Mouse (Mus musculus): ENCODE data around the gene Kcnd3. TPM values are rescaled to one million over a fixed set of nuclear protein-coding genes. Genes with fewer than 3 reads are reported as not detected.

Gene Kcnd3
- polyA plus RNA-seq, 1 experiment = not detected

DNA sequence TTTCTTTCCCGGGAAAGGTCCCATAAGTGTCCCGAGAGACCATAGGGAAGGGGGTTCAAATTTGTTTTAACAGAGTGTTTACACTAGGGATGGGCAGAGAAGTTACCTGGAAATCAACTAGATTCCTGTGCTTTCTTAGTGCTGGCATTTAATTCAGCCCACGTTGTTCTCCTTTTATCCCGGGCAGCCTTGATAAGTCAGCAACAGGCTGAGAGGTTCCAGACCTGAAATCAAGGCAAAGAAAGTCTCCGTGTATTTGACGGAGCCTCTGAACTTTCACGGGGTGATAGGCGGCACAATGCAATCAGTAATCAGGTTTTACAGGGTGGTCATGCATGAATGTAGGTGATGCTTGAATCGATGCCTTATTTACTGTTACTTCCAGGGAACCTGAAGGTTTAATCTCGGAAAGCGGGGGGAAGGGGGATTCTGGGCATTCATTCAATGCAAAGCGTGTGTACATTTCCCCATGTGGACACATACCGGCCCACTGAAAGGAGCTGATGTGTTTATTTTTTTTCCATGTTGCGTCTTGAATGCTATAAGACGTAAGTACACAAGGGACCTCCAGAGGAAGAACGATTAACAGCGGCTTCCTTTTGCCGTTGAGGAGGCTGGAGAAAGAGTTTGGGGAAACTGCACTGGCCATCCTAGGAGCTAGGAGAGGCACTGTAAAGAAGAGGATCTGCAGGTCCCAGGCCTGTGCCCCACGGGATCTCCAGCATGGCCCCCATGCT is 1.3 kb downstream of the Kcnd3 start:
- no peak overlapping the region for H3K27ac ChIP-seq (ENCODE audit: insufficient read depth, low read depth, low read length)
- H3K4me1 ChIP-seq (ENCODE audit: control insufficient read depth, insufficient read depth, low read length) = no peaks in the 10 kb centered on the region
- TF ChIP-seq POLR2A (IDR thresholded peaks at IDR 0.05; ENCODE audit: borderline replicate concordance, low read depth, low read length) (no peak), CTCF (IDR thresholded peaks at IDR 0.05; ENCODE audit: low read depth, low read length) (no peak)
- no peak overlapping the region for H3K4me3 ChIP-seq (ENCODE audit: insufficient read depth, low read length)

DNA sequence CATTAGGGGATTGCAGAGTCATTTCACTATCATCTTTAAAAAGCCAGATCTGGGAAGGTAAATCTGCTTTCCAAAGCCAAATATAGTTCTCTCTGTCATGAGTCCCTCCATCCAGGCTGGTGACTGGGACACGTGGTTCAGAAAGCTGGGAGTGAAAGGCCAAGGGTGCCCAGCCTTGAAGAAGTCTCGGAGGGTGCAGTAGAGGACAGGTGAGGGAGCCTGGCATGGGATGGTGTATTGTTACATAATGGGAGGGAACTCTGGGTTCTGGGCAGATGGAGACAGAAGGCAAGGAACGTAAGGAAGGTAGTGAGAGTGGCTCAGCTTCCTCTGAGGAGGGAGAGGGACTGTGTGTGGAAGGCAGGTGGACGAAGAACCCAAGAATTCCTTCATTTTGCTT is 5.5 kb downstream of the Kcnd3 start:
- no peak overlapping the region for H3K4me3 ChIP-seq (ENCODE audit: insufficient read depth, low read length)
- no peaks in the 10 kb centered on the region for H3K4me1 ChIP-seq (ENCODE audit: control insufficient read depth, insufficient read depth, low read length)
- no peak overlapping the region for H3K27ac ChIP-seq (ENCODE audit: insufficient read depth, low read depth, low read length)
- TF ChIP-seq CTCF (IDR thresholded peaks at IDR 0.05; ENCODE audit: low read depth, low read length) (no peak), POLR2A (IDR thresholded peaks at IDR 0.05; ENCODE audit: borderline replicate concordance, low read depth, low read length) (no peak)

DNA sequence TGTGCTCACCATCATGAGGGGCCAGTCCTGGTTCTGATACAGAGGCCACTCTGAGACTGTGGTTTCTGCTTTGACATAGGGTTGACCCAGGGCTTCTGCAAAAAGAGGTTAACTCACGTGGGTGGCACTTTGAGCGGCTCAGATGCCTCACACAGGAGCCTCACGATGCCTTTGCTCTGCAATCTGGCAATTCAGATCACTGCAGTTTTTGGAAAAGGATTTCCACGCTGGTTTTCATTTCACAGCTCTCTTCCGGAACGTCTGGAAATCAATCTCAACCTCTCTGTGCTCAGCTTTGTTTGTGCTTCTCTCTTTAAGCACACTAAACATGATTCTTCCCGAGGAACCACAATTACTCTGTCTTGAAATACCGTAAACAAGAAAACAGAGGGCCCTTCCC is 14.4 kb downstream of the Kcnd3 start:
- Histone ChIP-seq H3K4me3 (ENCODE audit: insufficient read depth, low read length) (no peak overlapping the region), H3K27ac (ENCODE audit: insufficient read depth, low read depth, low read length) (no peak overlapping the region), H3K4me1 (ENCODE audit: control insufficient read depth, insufficient read depth, low read length) (no peaks in the 10 kb centered on the region)
- no peak for TF ChIP-seq CTCF (IDR thresholded peaks at IDR 0.05; ENCODE audit: low read depth, low read length)
- TF ChIP-seq POLR2A (IDR thresholded peaks at IDR 0.05; ENCODE audit: borderline replicate concordance, low read depth, low read length) = no peak

DNA sequence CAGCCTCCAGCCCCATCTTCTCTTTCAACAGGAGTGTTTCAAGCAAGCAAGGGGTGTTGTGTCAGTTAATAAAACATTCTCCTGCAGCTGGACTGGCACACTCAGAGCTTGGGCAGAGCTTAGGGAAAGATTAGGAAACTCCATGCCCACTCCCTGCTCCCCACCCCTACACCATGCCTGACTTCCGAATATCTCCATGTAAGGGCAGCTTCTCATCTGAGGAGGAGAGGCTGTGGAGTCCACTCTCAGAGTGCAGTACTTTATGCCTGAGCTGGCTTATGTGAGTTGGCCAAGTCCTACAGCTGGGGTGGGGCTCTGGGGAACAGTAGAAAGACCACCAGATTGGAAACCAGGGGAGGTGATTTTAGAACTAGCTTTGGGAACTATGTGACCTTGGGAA is 20.4 kb downstream of the Kcnd3 start:
- H3K4me3 ChIP-seq (ENCODE audit: insufficient read depth, low read length) = no peak overlapping the region

DNA sequence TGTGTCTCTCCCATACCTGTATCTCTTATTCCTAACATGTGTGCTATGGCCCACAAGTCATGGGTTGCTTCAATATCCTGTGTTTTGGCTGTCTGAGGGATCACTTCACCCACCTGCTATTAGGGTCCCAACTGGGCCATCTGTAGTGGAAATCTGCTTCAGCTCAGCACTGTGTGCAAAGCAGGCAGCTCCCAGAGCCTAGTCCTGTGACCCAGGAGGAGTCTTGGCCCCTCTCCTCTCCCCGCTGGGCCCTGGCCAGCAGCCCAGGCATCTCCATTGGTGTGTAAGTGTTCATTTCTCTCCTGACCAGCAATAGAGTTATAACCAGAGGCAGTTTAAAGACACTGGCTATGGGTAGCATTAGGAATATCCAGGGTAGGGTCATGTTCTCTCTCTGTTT is 24.3 kb downstream of the Kcnd3 start:
- Histone ChIP-seq H3K4me3 (ENCODE audit: insufficient read depth, low read length) (no peak overlapping the region), H3K4me1 (ENCODE audit: control insufficient read depth, insufficient read depth, low read length) (no peaks in the 10 kb centered on the region), H3K27ac (ENCODE audit: insufficient read depth, low read depth, low read length) (no peak overlapping the region)
- no peak for TF ChIP-seq CTCF (IDR thresholded peaks at IDR 0.05; ENCODE audit: low read depth, low read length)
- no peak for TF ChIP-seq POLR2A (IDR thresholded peaks at IDR 0.05; ENCODE audit: borderline replicate concordance, low read depth, low read length)

More for the DNA sequence above, 20.4 kb downstream of the Kcnd3 start:
- Histone ChIP-seq H3K4me1 (ENCODE audit: control insufficient read depth, insufficient read depth, low read length) (no peaks in the 10 kb centered on the region), H3K27ac (ENCODE audit: insufficient read depth, low read depth, low read length) (no peak overlapping the region)
- TF ChIP-seq POLR2A (IDR thresholded peaks at IDR 0.05; ENCODE audit: borderline replicate concordance, low read depth, low read length) (no peak), CTCF (IDR thresholded peaks at IDR 0.05; ENCODE audit: low read depth, low read length) (no peak)

DNA sequence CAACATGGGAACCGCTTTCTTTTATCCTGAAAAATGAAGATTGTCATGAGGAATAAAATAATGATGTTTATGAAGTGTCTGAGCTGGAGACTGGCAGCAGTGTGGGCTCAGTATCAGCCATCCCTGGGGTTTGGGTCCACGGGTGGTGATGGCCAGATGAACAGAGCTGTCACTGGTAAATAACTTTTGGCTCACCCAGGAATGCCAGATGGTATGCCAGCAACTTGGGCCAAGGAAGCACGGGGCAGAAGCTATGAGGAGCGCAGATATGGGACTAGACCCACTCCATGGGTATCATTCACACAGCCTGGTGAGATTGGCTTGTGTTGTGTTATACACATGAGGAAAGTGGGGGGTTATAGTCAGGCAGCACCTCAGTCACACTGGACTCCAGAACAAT is 26.7 kb downstream of the Kcnd3 start:
- Histone ChIP-seq H3K4me3 (ENCODE audit: insufficient read depth, low read length) (no peak overlapping the region), H3K4me1 (ENCODE audit: control insufficient read depth, insufficient read depth, low read length) (no peaks in the 10 kb centered on the region), H3K27ac (ENCODE audit: insufficient read depth, low read depth, low read length) (no peak overlapping the region)
- TF ChIP-seq POLR2A (IDR thresholded peaks at IDR 0.05; ENCODE audit: borderline replicate concordance, low read depth, low read length) (no peak), CTCF (IDR thresholded peaks at IDR 0.05; ENCODE audit: low read depth, low read length) (no peak)

DNA sequence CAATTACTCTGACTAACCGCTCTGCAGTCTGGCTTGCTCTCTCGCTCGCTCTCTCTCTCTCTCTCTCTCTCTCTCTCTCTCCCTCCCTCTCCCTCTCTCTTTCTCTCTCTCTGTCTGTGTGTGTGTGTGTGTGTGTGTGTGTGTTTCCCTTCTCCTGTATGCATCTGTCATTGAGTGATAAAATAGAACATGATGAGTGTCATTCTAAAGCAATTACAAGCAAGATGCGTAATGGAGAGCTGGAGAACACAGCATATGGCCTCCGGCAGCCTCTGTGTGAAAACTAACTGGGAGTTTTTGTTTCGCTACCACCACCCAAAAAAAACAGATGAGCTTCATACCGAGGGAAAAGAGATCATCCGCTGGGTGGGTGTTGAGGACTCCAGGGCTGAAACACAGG is 29.3 kb downstream of the Kcnd3 start:
- Histone ChIP-seq H3K27ac (ENCODE audit: insufficient read depth, low read depth, low read length) (no peak overlapping the region), H3K4me3 (ENCODE audit: insufficient read depth, low read length) (no peak overlapping the region), H3K4me1 (ENCODE audit: control insufficient read depth, insufficient read depth, low read length) (no peaks in the 10 kb centered on the region)
- TF ChIP-seq POLR2A (IDR thresholded peaks at IDR 0.05; ENCODE audit: borderline replicate concordance, low read depth, low read length) = no peak
- TF ChIP-seq CTCF (IDR thresholded peaks at IDR 0.05; ENCODE audit: low read depth, low read length) = no peak

DNA sequence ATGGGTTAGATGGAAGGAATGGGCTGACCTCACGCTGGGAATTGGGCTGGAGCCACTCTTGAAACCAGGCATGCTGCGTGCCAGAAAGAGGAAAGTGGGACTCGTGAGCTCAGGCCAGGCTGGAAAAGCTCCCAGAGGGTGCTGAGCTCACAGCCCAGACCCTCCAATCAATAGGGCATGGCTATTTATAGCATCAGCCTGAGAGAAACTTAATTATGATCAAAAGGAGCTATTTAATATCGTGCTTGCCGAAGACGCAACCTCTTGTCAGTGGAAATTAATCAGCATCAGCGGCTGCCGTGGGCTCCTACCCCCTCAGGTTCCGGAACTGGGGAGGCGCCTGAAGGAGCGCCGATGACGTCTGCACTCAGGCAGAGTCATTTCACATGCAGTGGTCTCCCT is 31.5 kb downstream of the Kcnd3 start:
- TF ChIP-seq CTCF (IDR thresholded peaks at IDR 0.05; ENCODE audit: low read depth, low read length) (no peak), POLR2A (IDR thresholded peaks at IDR 0.05; ENCODE audit: borderline replicate concordance, low read depth, low read length) (no peak)
- no peak overlapping the region for H3K27ac ChIP-seq (ENCODE audit: insufficient read depth, low read depth, low read length)
- H3K4me3 ChIP-seq (ENCODE audit: insufficient read depth, low read length) = no peak overlapping the region
- no peaks in the 10 kb centered on the region for H3K4me1 ChIP-seq (ENCODE audit: control insufficient read depth, insufficient read depth, low read length)

DNA sequence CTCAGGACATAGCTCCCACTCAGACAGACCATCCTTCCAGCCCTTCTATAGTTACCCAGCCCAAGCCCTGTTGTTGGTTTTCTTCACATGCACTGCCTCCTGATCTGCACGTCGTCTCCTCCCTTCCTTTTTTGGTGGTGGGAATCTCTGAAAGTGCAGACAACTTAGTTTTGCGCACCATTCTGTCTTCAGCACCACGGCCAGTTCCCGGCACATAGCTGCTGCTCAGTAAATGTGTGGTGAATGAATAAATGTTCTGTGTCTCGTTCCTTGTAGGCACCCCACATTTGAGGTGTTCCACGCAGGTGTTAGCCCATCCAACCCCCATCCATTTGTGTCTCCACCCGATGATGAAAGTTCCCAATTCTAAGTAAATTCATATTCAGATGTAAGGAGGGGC is 35.0 kb downstream of the Kcnd3 start:
- Histone ChIP-seq H3K4me1 (ENCODE audit: control insufficient read depth, insufficient read depth, low read length) (no peaks in the 10 kb centered on the region), H3K27ac (ENCODE audit: insufficient read depth, low read depth, low read length) (no peak overlapping the region), H3K4me3 (ENCODE audit: insufficient read depth, low read length) (no peak overlapping the region)
- TF ChIP-seq POLR2A (IDR thresholded peaks at IDR 0.05; ENCODE audit: borderline replicate concordance, low read depth, low read length) (no peak), CTCF (IDR thresholded peaks at IDR 0.05; ENCODE audit: low read depth, low read length) (no peak)

DNA sequence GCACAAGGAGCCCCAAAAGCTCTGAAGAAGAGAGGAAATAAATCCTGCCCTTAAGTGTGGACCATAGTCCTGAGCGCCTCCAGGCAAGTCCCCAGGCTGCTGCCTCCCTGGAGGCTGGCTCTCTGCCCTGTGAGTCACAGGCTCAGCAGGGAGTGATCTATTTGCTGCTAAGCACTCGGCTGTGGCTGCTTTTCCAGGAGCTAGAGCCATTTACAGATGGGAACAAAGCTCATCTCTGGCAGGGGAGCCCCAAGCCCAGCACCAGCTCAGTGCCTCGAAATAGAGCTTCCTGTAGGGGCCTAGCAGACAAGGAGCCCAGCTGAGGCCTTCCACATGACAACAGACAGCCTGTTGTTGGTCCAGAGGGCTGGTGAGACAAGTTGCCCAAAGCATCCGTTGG is 37.5 kb downstream of the Kcnd3 start:
- H3K27ac ChIP-seq (ENCODE audit: insufficient read depth, low read depth, low read length) = no peak overlapping the region
- no peaks in the 10 kb centered on the region for H3K4me1 ChIP-seq (ENCODE audit: control insufficient read depth, insufficient read depth, low read length)
- TF ChIP-seq POLR2A (IDR thresholded peaks at IDR 0.05; ENCODE audit: borderline replicate concordance, low read depth, low read length) (no peak), CTCF (IDR thresholded peaks at IDR 0.05; ENCODE audit: low read depth, low read length) (no peak)
- H3K4me3 ChIP-seq (ENCODE audit: insufficient read depth, low read length) = no peak overlapping the region
